Mouse (Mus musculus): Measurements from ENCODE around the gene Rps21.

- TF ChIP-seq CTCF (IDR thresholded peaks at IDR 0.05; ENCODE audit: low read depth, low read length) (no peak), POLR2A (IDR thresholded peaks at IDR 0.05; ENCODE audit: extremely low read depth, insufficient read depth, low read length) (no peak)
Measured at GRCm38 (mm10) chr2:180225762-180226378, 31.3 kb upstream of the Rps21 start, which contains the start of gene Lama5.
